Mouse (Mus musculus) ES-E14 (cell line): ENCODE data around the gene Bsn. TPM values are rescaled to one million over a fixed set of nuclear protein-coding genes. Genes with fewer than 3 reads are reported as not detected.

ENCODE experiments used
- DNase-seq: peaks from one replicate; pipeline ENCODE4 v3.0.0-alpha.2; 2013; ENCODE audit warnings: low read depth, low spot score
- H3K27ac ChIP-seq: 2 replicates; pipeline ENCODE4 v1.5.1; 2012; ENCODE audit warnings: low read depth, mild to moderate bottlenecking, low read length, moderate library complexity, mixed read lengths; ENCODE audit not compliant: poor library complexity, insufficient read depth, severe bottlenecking
- H3K36me3 ChIP-seq: 2 replicates; pipeline ENCODE4 v1.6.1; 2012; ENCODE audit warnings: mild to moderate bottlenecking, low read length, moderate library complexity, mixed read lengths; ENCODE audit not compliant: control insufficient read depth, poor library complexity, insufficient read depth, severe bottlenecking
- H3K4me1 ChIP-seq, 2 experiments: fragments of 150-350 bp in 1 of 2; sonication (generic) in 1 of 2; 2 replicates each; pipeline ENCODE4 v1.6.1; 2012; ENCODE audit warnings: low read length in 2 of 2, mild to moderate bottlenecking in 1 of 2, mixed read lengths in 1 of 2; ENCODE audit not compliant: control insufficient read depth in 2 of 2, insufficient read depth in 2 of 2, poor library complexity in 1 of 2
- H3K4me3 ChIP-seq, 2 experiments: fragments of 150-350 bp in 1 of 2; sonication (generic) in 1 of 2; 2 replicates each; pipeline ENCODE4 v1.5.1; 2012; ENCODE audit warnings: low read length in 2 of 2, low read depth in 1 of 2, mild to moderate bottlenecking in 1 of 2, mixed read lengths in 1 of 2; ENCODE audit not compliant: insufficient read depth in 1 of 2, poor library complexity in 1 of 2, severe bottlenecking in 1 of 2
- H3K9ac ChIP-seq: 2 replicates; pipeline ENCODE4 v1.6.1; 2012; ENCODE audit warnings: low read depth, mild to moderate bottlenecking, low read length, mixed read lengths; ENCODE audit not compliant: poor library complexity, insufficient read depth, severe bottlenecking
- H3K9me3 ChIP-seq: fragments of 150-350 bp; sonication (generic); 2 replicates; pipeline ENCODE4 v1.6.1; 2012; ENCODE audit warnings: low read depth, mild to moderate bottlenecking, low read length; ENCODE audit not compliant: control insufficient read depth, insufficient read depth
- CHD2 ChIP-seq: IDR thresholded peaks from 2 replicates; pipeline ENCODE4 v1.6.1; 2014; ENCODE audit warnings: mild to moderate bottlenecking, low read depth, low read length, inconsistent platforms
- HCFC1 ChIP-seq: IDR thresholded peaks from 2 replicates; pipeline ENCODE4 v1.6.1; 2012; ENCODE audit warnings: low read length, inconsistent platforms, borderline replicate concordance; ENCODE audit not compliant: insufficient read depth
- MAFK ChIP-seq: IDR thresholded peaks from 2 replicates; pipeline ENCODE4 v1.6.1; 2014; ENCODE audit warnings: mild to moderate bottlenecking, low read depth, low read length, inconsistent platforms; ENCODE audit not compliant: insufficient read depth
- ZC3H11A ChIP-seq: IDR thresholded peaks from 2 replicates; pipeline ENCODE4 v1.6.1; 2012; ENCODE audit warnings: low read depth, mild to moderate bottlenecking, inconsistent platforms, low read length, borderline replicate concordance
- ZNF384 ChIP-seq: IDR thresholded peaks from 2 replicates; pipeline ENCODE4 v1.6.1; 2012; ENCODE audit warnings: low read depth, low read length, inconsistent platforms
- in situ Hi-C, 2 experiments: fragments of 600-800 bp; cut with MboI; formaldehyde crosslinking; loops; one replicate each; pipeline ENCODE4 v1.15.1; 2025; ENCODE audit warnings: low sequenced_read_pairs in 2 of 2, inconsistent platforms in 1 of 2; ENCODE audit not compliant: unreplicated experiment in 2 of 2
- total RNA-seq: library from RNA; depleted of rRNA; stranded (reverse); fragments of 300-350 nt; gene quantifications from 2 replicates; pipeline ENCODE4 v1.2.3, GENCODE M21; 2012

Bsn gene
- total RNA-seq, 1 experiment: 0.45 TPM

DNA sequence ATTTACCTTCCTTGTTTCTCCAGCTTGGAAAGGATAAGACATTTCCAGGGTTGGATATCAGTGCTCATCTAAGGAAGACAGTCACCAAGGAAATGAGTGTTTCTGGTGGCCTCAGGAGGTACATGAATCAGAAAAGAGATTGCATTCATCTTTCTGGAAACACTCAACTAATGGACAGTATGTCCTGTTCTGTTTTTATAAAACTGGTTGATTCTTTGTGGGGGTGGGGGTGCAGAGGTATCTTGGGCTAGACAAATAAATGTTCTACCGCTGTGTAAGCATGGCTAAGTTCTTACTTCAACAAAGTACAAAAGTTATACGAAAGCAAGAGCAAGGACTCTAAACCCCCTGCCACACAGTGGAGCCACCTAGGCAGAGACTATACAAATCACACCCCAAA is 42.7 kb upstream of the Bsn start:
- in situ Hi-C loops: no loop called here
- no peak for DNase-seq
- Histone ChIP-seq H3K4me3 (no peak overlapping the region), H3K27ac (no peak overlapping the region), H3K36me3 (peaks cover 10% of the 10 kb centered on the region), H3K9ac (no peak overlapping the region), H3K4me1 (peaks cover 0 to 3% of the 10 kb centered on the region in 2 experiments; a peak in 2 of 4 replicates), H3K9me3 (no peaks in the 10 kb centered on the region)
- no peak for TF ChIP-seq CHD2
- no peak for TF ChIP-seq ZC3H11A
- no peak for TF ChIP-seq ZNF384
- no peak for TF ChIP-seq MAFK
- TF ChIP-seq HCFC1: no peak

DNA sequence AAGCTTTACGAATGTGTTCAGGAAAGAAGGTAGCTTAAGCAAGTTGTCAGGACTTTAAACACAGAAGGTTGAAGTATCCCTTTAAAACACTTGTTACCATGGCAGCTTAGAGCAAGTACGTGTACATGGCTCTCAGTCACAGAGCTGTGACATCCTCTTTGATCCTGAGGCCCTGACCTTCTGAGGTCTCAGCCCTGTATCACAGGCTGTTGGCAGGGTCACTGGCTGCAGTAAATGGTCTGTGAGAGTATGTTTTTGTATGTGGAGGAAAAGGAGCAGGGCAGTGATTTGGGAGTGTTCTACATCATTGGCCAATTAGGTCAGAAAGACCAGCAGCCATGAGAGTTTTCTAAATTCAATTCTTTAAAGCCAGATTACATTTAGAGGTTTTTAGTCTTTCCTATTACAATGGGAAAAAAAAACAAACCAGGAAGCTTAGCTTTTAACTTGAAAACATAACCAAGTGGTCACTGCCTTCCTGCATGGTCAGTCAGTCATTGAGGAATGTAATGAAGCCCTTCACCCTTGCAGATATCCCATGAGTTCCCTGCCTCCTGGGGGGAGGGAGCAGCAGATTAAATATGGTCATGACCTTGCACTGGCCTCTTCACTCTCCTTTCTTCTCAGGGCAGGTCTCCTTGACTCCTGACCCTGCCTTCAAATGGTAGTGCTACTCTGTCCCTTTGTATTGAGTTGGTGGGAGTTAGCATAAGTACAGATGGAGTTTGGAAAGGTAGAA is 37.9 kb upstream of the Bsn start:
- H3K9me3 ChIP-seq: no peaks in the 10 kb centered on the region
- peaks cover 3 to 4% of the 10 kb centered on the region in 2 experiments for H3K4me1 ChIP-seq
- no peak overlapping the region for H3K9ac ChIP-seq
- no peak overlapping the region for H3K4me3 ChIP-seq
- in situ Hi-C loops: no loop called here
- H3K36me3 ChIP-seq: peaks cover 2% of the 10 kb centered on the region; the same call in 1 of the 2 replicates
- TF ChIP-seq CHD2: no peak
- TF ChIP-seq ZNF384: no peak
- TF ChIP-seq ZC3H11A: no peak
- no peak for TF ChIP-seq MAFK
- TF ChIP-seq HCFC1: no peak
- H3K27ac ChIP-seq: no peak overlapping the region; the same call in 1 of the 2 replicates
- DNase-seq: no peak

DNA sequence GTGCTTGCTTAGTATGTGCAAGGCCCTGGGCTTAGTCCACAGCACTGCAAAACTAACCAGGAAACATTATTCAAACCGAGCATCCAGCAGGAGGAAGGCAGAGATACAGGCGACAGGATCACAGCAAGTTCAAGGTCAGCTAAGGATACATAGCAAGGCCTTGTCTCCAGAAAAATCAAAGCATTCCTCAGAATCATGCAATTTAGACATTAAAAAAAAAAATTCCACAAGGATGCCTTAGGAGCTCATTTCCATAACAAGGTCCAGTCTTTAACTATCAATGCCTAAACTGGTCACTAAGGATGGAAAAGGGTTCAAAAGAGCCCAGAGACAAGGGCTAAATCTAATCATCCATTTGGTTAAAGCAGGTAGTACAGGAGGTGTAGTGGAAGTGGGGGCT is 35.0 kb upstream of the Bsn start:
- Histone ChIP-seq H3K9ac (no peak overlapping the region), H3K4me3 (no peak overlapping the region), H3K4me1 (peaks cover 3 to 4% of the 10 kb centered on the region in 2 experiments), H3K36me3 (peaks cover 4% of the 10 kb centered on the region; the same call in 1 of the 2 replicates), H3K9me3 (no peaks in the 10 kb centered on the region), H3K27ac (no peak overlapping the region)
- TF ChIP-seq CHD2 (no peak), ZC3H11A (no peak), ZNF384 (no peak), MAFK (no peak), HCFC1 (no peak)
- in situ Hi-C loops: no loop called here
- DNase-seq: no peak

DNA sequence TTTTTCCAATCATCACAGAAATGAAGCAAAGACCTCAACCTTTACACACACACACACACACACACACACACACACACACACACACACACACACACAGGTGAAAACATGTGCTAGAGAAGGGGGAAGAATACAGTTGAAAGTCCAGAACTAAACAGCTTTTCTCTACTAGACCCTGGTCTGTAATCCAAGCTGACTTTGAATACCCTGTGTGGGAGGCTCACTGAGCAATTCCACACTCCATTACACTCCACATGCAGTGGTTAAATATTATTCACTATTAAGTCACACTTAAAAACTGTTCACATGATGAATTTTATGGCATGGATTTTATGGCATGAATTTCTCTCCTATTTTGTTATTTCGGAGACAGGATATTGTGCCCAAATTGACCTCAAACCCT is 33.4 kb upstream of the Bsn start:
- Histone ChIP-seq H3K36me3 (peaks cover 2% of the 10 kb centered on the region; the same call in 1 of the 2 replicates), H3K4me1 (peaks cover 3 to 4% of the 10 kb centered on the region in 2 experiments), H3K9ac (no peak overlapping the region), H3K9me3 (no peaks in the 10 kb centered on the region), H3K4me3 (no peak overlapping the region), H3K27ac (no peak overlapping the region)
- TF ChIP-seq CHD2: no peak
- no peak for TF ChIP-seq ZNF384
- no peak for TF ChIP-seq ZC3H11A
- TF ChIP-seq MAFK: no peak
- TF ChIP-seq HCFC1: no peak
- in situ Hi-C loops: no loop called here
- DNase-seq: no peak

DNA sequence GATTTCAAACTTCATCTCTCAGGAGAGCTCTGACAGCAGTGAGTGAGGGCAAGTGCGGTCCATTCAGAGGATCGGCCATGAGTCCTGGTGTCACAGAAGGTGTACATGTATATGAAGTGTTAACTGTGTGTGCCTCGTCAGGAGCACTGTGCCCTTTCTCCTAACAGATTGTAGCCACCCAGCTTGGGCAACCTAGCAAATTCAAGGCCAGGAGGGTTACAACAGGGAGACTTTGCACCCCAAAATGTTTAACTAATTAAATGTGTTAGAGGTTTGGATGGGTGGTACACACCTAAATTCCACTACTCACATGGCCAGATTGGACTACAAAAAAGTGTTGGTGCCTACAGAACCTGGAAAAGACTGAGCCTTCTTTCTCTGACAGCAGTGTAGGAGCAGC is 31.4 kb upstream of the Bsn start:
- in situ Hi-C loops: no loop called here
- H3K36me3 ChIP-seq: peaks cover 16% of the 10 kb centered on the region

More for the DNA sequence above, 31.4 kb upstream of the Bsn start:
- Histone ChIP-seq H3K4me3 (no peak overlapping the region), H3K9me3 (no peaks in the 10 kb centered on the region), H3K9ac (no peak overlapping the region), H3K27ac (no peak overlapping the region), H3K4me1 (peaks cover 0 to 4% of the 10 kb centered on the region in 2 experiments; a peak in 2 of 4 replicates)
- TF ChIP-seq HCFC1 (no peak), CHD2 (no peak), MAFK (no peak)
- DNase-seq: no peak
